In genomic region chr9:47575764-47576163, GRCm38 (mm10) we compare ENCODE assay signal across 23 mouse cellular contexts.
"Had no signal": no experiment of that assay in that cellular context is flagged by ENCODE, and none has a peak within 500 bp of the region (broad histone marks: within the 10 kb centered on the region; RNA-seq: fewer than 3 reads in every experiment).

No protein-coding gene starts in this region.

- H3K4me2 ChIP-seq: limb, embryonic 13.5 days; liver, embryonic 12.5 days; liver, embryonic 15.5 days; lung, embryonic 15.5 days; midbrain, embryonic 13.5 days; neural tube, embryonic 13.5 days had no signal

- ATAC-seq: liver, embryonic 12.5 days; midbrain, embryonic 13.5 days; midbrain, embryonic 16.5 days had no signal

- H3K4me3 ChIP-seq: left cerebral cortex, adult 2 months; limb, embryonic 13.5 days; liver, embryonic 12.5 days; liver, embryonic 15.5 days; lung, embryonic 15.5 days; megakaryocyte, embryonic 14.5 days; midbrain, embryonic 10.5 days; midbrain, embryonic 13.5 days; myocyte; neural tube, embryonic 13.5 days had no signal

- DNase-seq: kidney, adult 9 months; layer of hippocampus, adult 9-11 months; layer of hippocampus, postnatal 36 days; left cerebral cortex, postnatal 4 days; liver; right cerebral cortex, adult 18-20 months; right cerebral cortex, postnatal 14 days; right cerebral cortex, postnatal 4 days; thymus, adult 2 months; thymus, postnatal 14 days; thymus, postnatal 4 days had no signal

- H3K9me3 ChIP-seq: limb, embryonic 13.5 days; liver, embryonic 12.5 days; liver, embryonic 15.5 days; lung, embryonic 15.5 days; megakaryocyte, embryonic 14.5 days; midbrain, embryonic 10.5 days; midbrain, embryonic 13.5 days; neural tube, embryonic 13.5 days had no signal

- H3K9ac ChIP-seq: limb, embryonic 13.5 days; liver, embryonic 12.5 days; liver, embryonic 15.5 days; lung, embryonic 15.5 days; midbrain, embryonic 13.5 days; neural tube, embryonic 13.5 days had no signal

- H3K4me1 ChIP-seq: liver, embryonic 15.5 days; megakaryocyte, embryonic 14.5 days had no signal

- H3K27ac ChIP-seq: left cerebral cortex, adult 2 months; limb, embryonic 13.5 days; liver, embryonic 12.5 days; liver, embryonic 15.5 days; lung, embryonic 15.5 days; midbrain, embryonic 10.5 days; midbrain, embryonic 13.5 days; neural tube, embryonic 13.5 days; stomach, postnatal 0 days had no signal

- H3K36me3 ChIP-seq: limb, embryonic 13.5 days; liver, embryonic 12.5 days; liver, embryonic 15.5 days; lung, embryonic 15.5 days; midbrain, embryonic 13.5 days; neural tube, embryonic 13.5 days had no signal

- H3K27me3 ChIP-seq: liver, embryonic 12.5 days; liver, embryonic 15.5 days; lung, embryonic 15.5 days; megakaryocyte, embryonic 14.5 days; midbrain, embryonic 13.5 days; neural tube, embryonic 13.5 days had no signal
